In the genomic region with DNA sequence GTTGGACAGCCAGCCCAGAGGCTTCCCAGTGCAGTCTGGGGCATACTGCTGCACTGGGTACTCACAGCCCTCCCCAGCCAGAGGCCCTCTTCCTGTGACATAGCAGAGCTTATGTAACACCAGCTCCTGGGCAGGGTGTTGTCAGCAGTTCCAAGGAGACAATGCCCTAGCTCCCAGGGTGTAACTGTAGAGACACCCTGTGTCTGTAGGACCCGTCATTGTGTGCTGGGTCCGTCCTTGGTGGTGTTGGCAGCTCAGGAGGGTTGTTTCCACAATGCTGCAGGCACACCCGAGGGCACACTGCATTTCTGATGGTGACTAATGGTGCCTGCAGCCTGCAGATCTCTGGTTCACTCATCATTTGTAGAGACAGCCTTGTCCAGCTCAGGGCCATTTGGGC, we compare ENCODE assay signal across 8 mouse cellular contexts. TPM values are rescaled to one million over a fixed set of nuclear protein-coding genes. Genes with fewer than 3 reads are reported as not detected.
DNase-seq lines count a peak whose midpoint lies in the region; ATAC-seq lines count a peak whose summit lies in the region.

No protein-coding gene starts in this region.

- intact Hi-C loops in heart, postnatal 36 days (cut with DNase I) = loop anchor here (1.0 to 5.0 kb wide), 5 partner anchors 310 to 626 kb away; a partner anchor contains a TSS

- peak; percentile 98 for DNase-seq in heart, adult 11 months
- DNase-seq in heart, postnatal 36 days = no peak
- peak; percentile 50 for DNase-seq in CD4-positive, CD25-positive, alpha-beta regulatory T cell, adult 2 months (ENCODE audit: low read depth, low spot score)
- DNase-seq in lung, postnatal 14 days = peak; percentile 64
- DNase-seq in spleen, postnatal 4 days (ENCODE audit: low spot score in 2 of 2) = no peak
- no peak for DNase-seq in cerebellum, adult 9-10 months
- no peak for DNase-seq in urinary bladder, postnatal 14 days (ENCODE audit: low spot score)

- peak; percentile 82 for ATAC-seq in granulocyte monocyte progenitor cell, adult 5-6 weeks (replicated peaks; ENCODE audit: poor library complexity, severe bottlenecking)

RNA-seq across cellular contexts. Expression of a gene that starts 24.8 kb away (rescaled TPM):
- 10 to 100 TPM; 35.1 to 35.4 TPM for total RNA-seq in heart, postnatal 36 days (2021)
- total RNA-seq in granulocyte monocyte progenitor cell, adult 5-6 weeks (2014; fragmentation: Nextera tagmentation) = 25.1 and 62.6 TPM in 2 replicates
- 28.7 and 30.9 TPM in 2 replicates for total RNA-seq in granulocyte monocyte progenitor cell, adult 5-6 weeks (2017)

RNA-seq across cellular contexts. Expression of a gene that starts 28.3 kb away (rescaled TPM):
- 1 to 10 TPM; 5.4 to 6.5 TPM for total RNA-seq in heart, postnatal 36 days (2021)
- total RNA-seq in granulocyte monocyte progenitor cell, adult 5-6 weeks (2014; fragmentation: Nextera tagmentation) = 148 and 183 TPM in 2 replicates
- total RNA-seq in granulocyte monocyte progenitor cell, adult 5-6 weeks (2017) = 153 and 168 TPM in 2 replicates

RNA-seq across cellular contexts. Expression of a gene that starts 52.0 kb away (rescaled TPM):
- 10 to 100 TPM; 13.7 to 21.2 TPM for total RNA-seq in heart, postnatal 36 days (2021)
- total RNA-seq in granulocyte monocyte progenitor cell, adult 5-6 weeks (2014; fragmentation: Nextera tagmentation) = not detected in 2 replicates
- not detected in 2 replicates for total RNA-seq in granulocyte monocyte progenitor cell, adult 5-6 weeks (2017)

Comparison
In these comparisons a context has a peak if more than half of its experiments do, and no peak if none do; other contexts are left out.
1. DNase-seq: peak in heart, adult 11 months (single experiment), CD4-positive, CD25-positive, alpha-beta regulatory T cell, adult 2 months (single experiment) and lung, postnatal 14 days (single experiment); none in heart, postnatal 36 days (0 of 2), spleen, postnatal 4 days (0 of 2), cerebellum, adult 9-10 months (single experiment) and urinary bladder, postnatal 14 days (single experiment).
2. RNA of a gene that starts 28.3 kb away (total RNA-seq): 148 to 183 TPM in granulocyte monocyte progenitor cell, adult 5-6 weeks; 5.4 to 6.5 TPM in heart, postnatal 36 days; every median in the first group is over 10 times any median in the second.
3. RNA of a gene that starts 52.0 kb away (total RNA-seq): 13.7 to 21.2 TPM in heart, postnatal 36 days; not detected in granulocyte monocyte progenitor cell, adult 5-6 weeks; every median in the first group is over 10 times any median in the second.